Mouse (Mus musculus) v-Abl transformed pro-B cells (cell line): ENCODE data around the gene Rab3c.

Experiments
- in situ Hi-C, 2 experiments: fragments of 400-800 bp; cut with MboI; formaldehyde crosslinking; loops; one replicate each; pipeline ENCODE4 v1.15.1; 2025; ENCODE audit not compliant: unreplicated experiment in 2 of 2

The Rab3c gene

DNA sequence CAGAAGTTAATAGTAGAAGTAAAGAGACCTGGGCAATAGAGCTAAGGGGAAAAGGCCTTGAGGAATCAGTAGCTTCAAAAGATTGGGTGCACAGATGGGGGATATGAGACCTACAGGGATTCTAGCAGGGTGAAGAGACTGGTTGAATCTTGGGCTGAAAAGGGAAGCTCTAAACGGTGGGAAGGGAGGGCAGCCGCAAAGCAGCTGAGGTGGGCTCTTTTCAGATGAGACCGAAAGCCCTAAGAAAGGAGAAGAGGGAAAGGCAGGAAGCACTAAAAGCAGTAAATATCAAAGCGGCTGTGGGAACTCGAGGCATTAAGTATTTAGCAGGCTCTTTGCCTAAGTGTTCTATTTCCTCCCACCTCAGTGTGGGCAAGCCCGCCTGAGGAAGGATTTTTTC is 248.9 kb downstream of the Rab3c start:
- in situ Hi-C loops, result loop anchor here in 1 of 2 experiments (25.0 kb wide), 1 partner anchor 1670 kb away; no protein-coding TSS in a partner anchor

DNA sequence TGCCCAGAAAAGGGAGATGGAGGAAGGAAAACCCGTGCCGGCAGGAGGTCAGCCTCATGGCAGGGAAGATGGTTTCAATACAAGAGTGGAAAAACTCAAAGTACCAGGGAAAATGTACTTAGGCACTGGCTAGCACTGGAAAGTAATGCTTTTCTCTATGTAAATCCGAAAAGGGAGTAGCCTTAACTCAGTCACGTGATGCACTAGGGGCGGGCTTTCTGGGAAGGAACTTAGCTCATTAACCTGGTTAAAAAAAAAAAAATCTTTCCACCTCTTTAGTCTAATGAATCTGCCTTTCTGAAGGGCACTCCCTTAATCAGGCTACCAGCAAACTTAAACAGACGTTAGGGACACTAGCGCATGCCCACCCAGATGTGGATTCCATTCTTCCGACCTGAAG is 249.7 kb downstream of the Rab3c start:
- in situ Hi-C loops, result loop anchor here in 1 of 2 experiments (25.0 kb wide), 1 partner anchor 1669 kb away; no protein-coding TSS in a partner anchor

DNA sequence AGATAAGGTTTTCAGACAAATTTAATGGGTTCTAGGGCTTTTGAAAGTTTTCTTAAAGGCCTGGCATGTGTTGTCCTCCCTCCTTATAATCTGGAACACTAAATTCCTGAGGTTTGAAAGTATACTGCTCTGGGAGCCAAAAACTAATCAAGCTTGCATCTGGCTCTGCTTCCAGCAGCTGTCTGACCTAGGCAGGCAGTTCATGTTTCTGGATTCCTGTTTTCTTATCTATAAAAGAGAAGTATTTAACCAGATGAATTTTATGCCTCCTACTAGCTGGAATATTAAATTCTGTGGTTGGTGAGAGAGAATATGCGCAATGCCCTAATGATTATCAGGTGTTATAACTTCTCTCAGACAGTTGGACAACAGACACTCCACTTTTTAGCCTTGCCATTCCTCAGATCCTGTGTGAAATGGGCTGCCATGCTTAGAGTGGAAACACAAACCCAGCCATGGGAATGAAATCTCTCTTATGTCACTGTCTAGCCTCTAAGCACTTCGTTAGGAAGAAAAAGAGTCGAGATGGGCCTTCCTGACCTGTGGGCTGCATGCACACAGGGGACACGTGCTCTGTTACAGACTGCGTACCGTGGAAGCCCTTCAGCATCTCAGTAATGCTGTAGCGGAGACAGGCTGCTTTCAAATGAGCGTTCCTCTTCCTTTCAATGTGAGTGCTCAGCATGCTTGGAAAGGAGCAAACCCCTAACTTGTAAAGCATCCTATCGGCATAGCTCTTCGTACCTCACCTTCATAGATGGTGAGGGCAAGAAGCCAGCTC is 256.2 kb downstream of the Rab3c start:
- in situ Hi-C loops, result loop anchor here (5.0 to 25.0 kb wide), 3 partner anchors 790 to 1662 kb away; no protein-coding TSS in a partner anchor

DNA sequence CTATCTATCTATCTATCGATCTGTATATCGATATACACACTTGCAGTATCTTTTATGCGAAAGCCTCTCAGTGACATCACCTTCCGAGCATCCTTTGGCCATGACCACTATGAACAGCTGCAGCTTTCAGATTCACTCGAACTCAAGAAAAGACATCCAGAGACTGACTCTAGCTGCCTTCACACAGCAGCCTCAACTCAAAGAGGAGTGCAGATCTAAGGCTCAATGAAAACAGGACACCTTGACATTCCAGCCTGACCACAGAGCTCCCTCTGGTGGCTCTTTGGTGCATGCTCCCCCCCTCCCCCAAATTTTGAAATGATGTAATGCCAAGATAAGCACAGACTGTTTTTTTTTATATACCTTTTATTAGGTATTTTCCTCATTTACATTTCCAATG is 257.8 kb downstream of the Rab3c start:
- in situ Hi-C loops, result loop anchor here (5.0 to 10.0 kb wide), 2 partner anchors 788 to 791 kb away; no protein-coding TSS in a partner anchor

DNA sequence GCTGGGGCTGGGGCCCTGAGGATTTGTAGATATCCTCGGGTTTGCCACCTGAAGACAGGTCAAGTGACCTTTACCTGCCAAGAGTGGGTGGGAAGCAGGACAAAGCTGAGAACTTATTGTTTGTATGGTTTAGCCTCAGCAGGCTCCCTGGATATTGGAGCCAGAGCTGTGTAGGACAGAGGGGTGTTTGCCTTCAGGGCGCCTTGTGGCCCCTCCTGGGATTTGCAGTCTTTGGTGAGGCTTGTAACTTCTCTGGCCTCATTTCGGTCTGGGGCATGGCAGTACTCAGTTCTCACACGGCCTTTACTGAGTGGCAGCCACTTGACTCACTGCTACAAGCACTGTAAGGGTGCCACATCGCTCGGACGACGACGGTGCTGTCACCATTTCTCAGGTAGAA is 261.0 kb downstream of the Rab3c start:
- in situ Hi-C loops, result loop anchor here (5.0 to 10.0 kb wide), 5 partner anchors 97 to 787 kb away; no protein-coding TSS in a partner anchor

DNA sequence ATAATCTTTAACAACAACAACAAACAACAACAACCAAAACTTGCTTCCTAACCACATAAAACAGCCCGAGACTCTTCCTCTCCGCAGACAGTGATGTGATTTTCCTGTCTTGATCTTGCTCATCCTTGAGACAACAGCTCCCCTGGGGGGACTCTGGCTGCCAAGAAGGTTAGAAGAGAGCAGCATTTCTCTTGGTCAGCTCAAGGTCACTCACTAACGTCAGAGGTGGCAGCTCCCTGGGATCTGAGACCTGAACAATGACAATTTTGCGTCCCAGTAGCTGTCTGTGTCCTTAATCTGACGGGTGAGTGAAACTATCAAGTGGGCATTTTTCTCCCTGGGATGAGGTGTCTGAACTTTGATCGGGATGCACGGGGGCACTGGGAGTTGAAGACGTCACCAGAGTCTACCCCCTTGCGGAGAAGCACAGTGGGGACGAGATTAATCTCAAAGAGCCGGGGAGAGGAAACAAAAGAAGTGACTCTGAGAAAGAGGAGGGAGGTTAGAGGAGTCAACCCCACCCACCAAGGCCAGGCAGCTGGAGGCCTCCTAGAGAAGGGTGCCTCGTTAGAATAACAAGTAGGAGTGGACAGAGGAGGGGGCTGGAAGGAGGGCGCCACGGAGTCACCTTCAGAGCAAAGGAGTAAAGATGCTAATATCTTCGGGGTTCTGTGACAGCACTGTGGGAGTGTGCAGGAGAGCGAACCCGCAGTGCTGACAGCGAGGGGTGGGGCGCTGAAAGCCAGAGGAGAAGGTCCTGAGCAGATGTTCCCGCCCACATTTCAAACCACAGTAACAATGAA is 261.7 kb downstream of the Rab3c start:
- in situ Hi-C loops, result loop anchor here (5.0 kb wide), 3 partner anchors 97 to 247 kb away; no protein-coding TSS in a partner anchor

DNA sequence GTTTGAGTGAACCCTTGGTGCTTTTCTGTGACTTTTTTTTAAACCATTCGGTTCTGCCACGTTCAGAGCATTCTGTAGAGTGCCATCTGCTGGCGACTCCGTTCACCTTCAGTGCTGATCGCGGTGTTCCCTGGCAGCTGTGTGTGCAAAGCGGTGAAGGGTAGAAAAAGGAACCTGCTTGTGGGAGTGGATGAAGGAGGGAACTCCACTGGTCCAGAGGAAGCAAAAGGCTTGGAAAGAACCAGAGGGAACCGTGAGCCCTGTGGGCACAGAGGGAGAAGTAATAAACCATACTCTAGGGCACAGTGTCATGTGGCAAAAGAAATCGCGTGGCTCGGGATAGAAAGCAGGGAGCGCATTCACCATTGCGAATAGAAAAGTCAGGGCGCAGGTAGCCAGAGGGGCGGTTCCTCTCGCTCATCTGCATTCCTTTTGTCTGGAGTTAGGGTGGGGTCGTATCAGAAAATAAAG is 262.3 kb downstream of the Rab3c start:
- in situ Hi-C loops, result loop anchor here (5.0 kb wide), 3 partner anchors 96 to 246 kb away; no protein-coding TSS in a partner anchor

DNA sequence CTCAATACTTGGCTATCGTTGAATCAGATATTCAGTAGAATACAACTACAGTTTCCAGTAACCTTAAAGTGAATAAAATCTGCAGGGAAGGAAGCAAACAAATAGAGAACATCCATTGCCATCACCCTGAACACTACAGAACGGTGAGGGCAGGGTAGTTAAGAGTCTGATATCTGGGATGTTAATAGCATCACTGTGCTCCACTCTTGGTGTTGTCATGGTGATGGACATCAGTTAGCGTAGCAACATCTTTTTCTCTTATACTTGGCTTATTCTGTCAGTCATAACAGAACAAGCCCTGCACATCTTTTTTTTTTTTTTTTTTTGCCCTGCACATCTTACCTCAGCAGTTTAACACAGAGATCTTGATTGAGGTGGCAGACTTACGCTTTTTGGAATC is 268.8 kb downstream of the Rab3c start:
- in situ Hi-C loops, result no loop called here

DNA sequence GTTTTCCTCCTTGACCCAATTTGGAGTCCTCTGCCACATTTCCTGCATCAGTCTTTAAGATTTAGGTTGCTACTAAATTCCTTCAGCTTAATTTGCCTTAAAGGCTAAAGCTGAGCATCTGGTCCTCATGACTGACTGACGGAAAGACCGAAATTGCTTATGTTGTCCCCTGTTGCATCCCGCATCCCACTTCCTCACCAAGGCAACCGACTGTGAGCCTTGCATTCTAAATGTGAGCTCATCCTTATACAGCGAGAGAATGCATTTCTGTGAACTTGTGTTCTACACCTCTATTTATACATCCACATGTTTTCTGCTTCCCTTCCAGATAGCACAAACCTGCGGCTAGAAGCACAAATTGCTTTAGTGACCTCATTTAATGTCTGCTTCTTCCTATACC is 269.9 kb downstream of the Rab3c start:
- in situ Hi-C loops, result no loop called here

DNA sequence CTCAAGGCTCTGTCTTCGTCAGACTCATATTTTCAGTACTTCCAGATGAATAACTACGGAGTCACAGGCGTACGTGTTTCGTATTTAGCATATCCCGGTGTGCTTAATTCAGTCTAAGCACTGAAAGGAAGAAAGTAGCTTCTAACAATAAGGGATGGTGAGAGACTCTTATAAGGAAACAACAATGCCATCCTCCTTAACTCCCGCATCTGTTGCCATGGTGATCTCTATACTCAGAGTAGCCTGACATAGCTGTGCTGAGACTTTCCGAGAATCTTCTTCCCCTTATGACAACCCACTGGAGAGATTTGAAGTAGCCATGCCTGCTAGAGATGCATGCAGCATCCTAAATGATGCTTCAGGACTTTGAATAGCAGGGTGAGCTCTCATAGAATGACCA is 272.3 kb downstream of the Rab3c start:
- in situ Hi-C loops, result no loop called here

DNA sequence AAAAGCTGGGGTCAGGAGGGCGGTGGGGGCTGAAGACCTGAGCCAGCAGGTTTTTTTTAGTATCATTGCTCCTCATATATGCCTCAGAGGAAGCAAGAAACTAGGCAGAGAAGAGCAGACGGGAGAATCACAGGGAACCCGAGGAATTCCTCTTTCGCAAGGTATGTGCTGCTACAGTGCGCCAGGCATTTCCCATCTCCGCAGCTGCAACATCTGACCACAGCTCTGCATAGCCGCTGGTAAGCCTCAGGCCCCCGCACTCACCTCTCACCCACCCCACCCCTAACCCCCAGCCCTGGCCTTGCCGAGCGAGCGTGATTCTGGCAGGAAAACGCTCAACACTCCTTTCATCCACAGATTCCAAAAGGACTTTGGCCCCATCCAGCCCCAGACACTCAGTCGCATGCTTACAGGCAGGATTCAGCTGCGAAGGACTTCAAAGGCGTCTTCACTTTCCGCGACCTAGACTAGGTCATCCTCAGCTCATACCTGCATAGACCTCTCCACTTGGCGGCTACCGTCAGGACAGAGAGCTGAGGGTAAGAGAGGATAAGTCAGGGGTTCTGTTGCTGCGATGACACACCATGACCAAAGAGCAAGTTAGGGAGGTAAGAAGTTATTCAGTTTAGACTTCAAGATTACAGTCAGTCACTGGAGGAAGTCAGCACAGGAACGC is 274.6 kb downstream of the Rab3c start:
- in situ Hi-C loops, result no loop called here
